Mouse (Mus musculus) heart, adult 8-10 months (tissue): Measurements from ENCODE around the gene Comt. TPM values are rescaled to one million over a fixed set of nuclear protein-coding genes. Genes with fewer than 3 reads are reported as not detected.
A peak's percentile ranks its signal among the peaks of the same experiment; 100 is the strongest.

Experiments
- DNase-seq: peaks from one replicate; pipeline ENCODE4 v3.0.0; 2022; ENCODE audit warnings: low spot score
- total RNA-seq, 4 experiments: library from RNA; stranded (reverse); gene quantifications; 2 replicates each; pipeline ENCODE4 v1.2.4; 2022

Comt gene
- total RNA-seq, 4 experiments from 2014 or later: 146 to 174 (median 157) TPM

DNA sequence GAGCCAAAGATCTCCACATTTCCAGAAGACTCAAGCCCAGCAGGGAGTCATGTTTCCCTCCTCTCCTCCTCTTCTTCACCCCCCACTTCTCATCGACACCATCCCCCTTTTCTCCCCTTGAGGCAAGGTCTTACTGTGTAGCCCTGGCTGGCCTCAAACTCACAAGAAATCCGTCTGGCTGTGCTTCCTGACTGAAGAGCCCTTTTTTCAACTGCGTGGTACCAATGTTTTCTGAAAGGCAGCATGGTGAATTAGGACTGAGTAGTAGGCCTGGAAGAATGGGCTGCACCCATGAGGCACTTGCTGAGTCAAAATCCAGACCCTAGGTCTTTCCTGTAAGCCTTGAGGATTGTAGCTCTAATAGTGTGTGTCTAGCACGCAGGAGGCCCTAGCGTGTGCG, 36.3 kb downstream of the Comt start:
- no peak for DNase-seq

GRCm38 (mm10) chr16:18388583-18389435, 37.8 kb downstream of the Comt start:
- DNase-seq: no peak

DNA sequence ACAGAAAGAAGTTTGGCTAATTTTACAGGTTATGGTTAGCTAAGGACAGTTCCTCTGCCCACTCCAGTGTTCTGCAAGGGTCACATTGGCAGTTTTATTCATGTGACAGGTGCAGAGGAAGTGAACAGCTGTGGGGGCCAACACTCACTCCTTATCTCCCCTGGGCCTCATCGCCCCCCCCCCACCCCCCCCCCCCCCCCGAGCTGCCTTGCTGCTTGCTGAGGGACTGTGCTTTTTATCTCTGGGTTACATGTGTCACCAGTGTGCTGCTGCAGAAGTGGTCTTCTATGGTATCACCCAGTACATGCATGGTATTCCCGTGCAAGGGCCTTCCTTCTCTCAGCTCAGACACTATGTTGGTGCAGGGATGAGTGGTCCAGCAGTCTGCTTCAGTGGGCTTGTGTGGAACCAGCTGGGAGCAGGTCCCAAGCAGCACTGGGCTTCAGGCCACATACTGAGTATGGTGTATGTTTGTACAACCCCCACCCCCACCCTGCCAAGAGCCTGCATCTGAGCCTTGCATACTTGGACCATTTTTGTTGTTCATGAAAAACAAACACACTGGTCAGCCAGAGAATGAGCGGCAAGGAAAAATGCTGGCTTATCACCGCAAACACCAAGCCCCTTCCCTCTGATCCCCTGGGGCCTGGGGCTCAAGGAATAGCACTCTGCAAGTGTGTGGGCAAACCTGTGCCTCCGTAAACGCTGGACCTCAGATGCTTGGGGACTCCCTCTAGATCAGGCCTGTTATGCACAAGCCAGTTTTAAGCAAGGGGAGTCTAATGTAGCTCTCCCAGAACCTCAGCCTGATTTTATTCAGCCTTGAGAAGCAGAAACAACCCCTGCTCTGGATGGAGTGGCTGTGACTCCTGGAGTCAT, 38.7 kb downstream of the Comt start:
- no peak for DNase-seq

GRCm38 (mm10) chr16:18386972-18387371, 39.7 kb downstream of the Comt start:
- DNase-seq: no peak

- DNase-seq: no peak
Measured at GRCm38 (mm10) chr16:18386451-18386850, 40.2 kb downstream of the Comt start.

DNA sequence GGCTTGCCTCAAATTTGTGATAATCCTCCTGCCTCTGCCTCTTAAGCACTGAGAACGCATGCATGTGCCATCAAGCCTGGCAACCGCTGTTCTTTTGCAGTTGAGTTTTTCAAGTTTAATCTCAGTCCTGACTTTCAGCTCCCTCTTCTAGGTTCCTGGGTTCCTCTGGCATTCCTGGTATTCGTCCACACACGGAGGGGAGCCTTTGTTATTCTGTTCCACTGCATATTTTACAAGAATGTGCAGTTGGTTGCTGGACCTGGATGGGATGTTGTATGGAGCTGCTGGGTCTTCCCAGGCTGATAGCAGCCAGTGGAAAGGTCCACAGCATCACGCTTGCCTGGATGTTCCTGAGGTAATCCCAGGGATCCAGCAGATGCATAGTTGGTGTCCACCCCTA, 41.2 kb downstream of the Comt start:
- DNase-seq: no peak

GRCm38 (mm10) chr16:18384659-18385058, 42.0 kb downstream of the Comt start:
- no peak for DNase-seq

- no peak for DNase-seq
Measured at GRCm38 (mm10) chr16:18384211-18384610, 42.4 kb downstream of the Comt start.

DNA sequence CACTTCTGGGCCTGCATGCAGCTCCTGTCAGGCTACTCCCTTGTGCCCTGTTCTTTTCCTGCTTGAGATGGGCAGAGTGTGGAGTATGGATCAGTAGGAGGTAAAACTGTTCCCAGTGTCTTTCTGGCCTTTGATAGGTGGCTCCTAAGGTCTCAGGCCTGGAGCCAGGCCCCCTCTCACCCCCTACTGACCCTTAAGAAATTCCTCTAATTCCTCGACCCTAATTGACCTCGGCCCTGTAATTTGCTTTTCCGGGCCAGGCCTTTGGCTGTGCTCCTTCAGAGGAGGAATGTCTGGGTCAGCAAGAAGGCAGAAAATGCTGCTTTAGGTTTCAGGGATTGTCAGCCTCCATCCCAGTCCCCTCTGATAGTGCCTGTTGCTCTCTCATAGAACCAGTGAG, 42.9 kb downstream of the Comt start:
- no peak for DNase-seq

GRCm38 (mm10) chr16:18383045-18383726, 43.5 kb downstream of the Comt start:
- peak; percentile 53 for DNase-seq

DNA sequence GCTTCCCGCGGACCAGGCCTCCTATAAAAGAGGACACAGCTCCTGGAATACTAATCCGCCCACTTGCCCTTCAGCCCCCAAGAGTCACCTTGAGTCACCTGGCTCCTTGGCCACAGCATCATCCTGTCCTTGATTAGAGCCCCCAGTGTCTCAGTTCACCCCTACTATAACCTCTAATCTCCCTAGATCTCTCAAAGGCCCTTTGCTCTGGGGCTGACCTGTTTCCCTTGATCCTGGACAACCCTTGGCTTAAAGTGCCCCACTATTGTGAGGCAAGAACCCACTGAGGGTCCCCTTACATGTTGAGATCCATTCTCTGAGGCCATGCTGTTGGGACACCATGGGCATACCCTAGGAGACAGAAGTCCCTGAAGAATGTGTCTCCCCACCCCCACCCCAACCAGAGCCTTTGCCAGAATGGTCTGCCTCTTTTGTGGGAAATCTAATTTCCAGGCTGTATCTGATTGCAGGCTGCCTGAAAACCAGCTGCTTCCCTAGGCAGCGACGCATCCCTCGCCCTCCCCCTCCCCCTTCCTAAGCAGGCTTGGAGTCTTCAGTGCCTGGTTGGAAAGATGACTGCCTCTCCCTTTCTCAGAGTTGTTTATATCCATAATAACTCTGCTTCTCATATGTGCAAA, 44.9 kb downstream of the Comt start:
- DNase-seq: no peak

DNA sequence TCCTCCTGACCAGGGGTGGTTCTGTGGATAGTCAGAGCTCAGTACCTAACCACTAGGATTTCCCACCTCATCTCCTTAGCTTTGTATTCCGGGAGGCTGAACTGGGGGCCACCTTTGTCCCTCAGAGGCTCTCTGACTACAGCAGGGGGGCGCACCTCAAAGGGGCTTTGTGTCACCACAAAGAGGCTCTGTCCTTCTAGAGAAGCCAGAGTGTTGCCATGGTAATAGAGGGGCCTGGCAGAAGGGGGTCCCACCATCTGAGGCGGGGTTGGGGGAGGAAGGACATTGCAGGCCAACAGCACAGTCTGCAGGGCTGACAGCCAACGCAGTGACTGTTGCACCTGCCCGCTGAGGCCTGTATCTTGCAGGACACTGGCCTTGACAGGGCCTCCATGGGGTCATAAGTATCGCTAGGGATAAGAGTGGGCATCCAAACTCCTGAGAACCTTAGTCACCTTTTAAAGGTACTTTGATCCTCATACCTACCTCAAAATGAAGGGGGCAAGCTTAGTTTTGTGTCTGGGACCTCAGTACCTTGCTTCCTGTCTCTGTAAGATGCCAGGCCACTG, 46.1 kb downstream of the Comt start:
- DNase-seq: no peak

DNA sequence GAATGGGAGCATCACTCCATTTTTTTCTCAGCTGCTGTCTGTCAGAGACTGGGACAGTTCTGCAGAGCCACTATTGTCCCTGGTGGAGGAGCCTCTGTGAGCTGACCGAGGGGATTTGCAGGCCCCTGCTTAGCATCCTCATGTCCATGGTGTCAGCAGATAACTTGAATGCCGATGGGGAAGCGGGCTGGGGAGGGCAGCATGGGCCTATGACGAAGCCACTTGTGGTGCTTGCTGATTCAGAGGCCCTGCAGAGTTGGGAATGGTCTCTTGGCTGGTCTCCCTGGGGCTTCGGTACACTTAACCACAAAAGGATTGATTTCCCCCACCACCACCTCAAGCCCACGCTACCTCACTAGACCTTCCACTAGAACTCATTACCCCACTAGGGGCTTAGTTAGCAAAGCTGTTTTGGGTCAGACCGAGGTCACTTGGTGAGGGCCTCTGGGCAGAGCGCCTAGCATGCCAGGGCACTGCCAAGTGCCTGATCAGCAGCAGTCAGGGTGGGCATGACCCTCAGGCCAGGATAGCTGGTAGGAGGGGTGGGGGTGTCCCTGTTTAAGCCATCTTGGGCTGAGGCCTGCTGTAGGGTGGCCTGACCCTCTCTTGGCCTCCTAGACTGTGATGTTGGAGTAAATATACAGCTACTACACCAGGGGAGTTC, 47.2 kb downstream of the Comt start:
- DNase-seq: no peak

DNA sequence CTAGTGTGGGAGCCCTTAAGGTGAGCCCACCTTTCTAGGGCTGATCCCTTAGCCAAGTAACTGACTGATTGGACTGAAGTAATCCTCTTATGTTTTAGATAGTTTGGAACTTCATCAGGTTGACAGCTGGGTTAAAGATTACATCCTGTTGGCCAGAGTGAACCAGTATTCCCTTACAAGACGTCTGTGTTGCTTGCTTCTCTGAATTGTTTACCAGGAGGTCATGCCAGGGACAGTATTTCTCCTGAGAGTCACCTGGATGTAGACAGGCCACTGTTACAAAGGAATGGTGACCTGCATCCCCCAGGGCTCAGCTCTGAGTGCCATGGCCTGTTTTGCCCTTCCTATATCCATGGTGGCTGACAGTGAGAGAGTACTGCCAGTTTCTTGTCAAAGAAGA, 48.2 kb downstream of the Comt start:
- DNase-seq: no peak

DNA sequence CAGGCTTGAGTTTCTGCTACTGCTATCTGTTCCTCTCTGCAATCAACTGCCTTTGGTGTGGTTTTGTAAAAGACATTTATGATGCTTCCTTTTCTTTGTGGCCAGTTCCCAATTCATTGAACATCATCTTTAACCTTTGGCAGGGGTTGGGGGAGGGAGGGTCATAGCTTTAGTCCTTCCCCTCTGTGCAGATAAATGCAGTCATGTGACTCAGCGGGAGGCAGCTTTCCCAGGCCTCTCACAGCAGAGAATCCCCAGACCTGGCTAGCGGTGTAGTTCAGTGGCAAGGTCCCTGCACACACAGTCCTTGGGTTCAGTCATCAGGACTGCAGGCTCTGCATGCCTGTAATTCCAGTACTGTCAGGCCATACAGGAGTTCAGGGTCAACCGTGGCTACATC, 49.4 kb downstream of the Comt start:
- no peak for DNase-seq

- no peak for DNase-seq
Measured at GRCm38 (mm10) chr16:18376297-18376954, 50.2 kb downstream of the Comt start.

- no peak for DNase-seq
Measured at GRCm38 (mm10) chr16:18373632-18374031, 53.0 kb downstream of the Comt start.

DNA sequence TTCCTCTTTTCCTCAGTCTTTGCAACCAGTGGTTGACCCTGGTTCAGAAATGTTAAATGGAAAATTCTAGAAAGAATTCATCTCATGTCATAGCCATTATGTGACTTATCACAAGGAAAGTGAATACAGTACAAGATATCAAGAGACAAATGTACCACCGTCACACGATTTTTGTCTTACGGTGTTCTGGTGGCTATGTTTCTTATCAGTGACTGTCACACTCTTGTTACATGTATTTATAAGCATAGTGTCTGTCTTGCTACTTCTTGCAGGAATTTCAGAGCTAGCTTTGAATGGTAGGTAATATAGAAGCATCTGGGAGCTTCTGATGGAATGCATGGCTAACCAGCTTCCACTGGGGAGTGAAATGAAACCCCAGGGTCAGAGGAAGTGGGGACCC, 56.5 kb downstream of the Comt start:
- no peak for DNase-seq

GRCm38 (mm10) chr16:18366849-18367248, 59.8 kb downstream of the Comt start:
- DNase-seq: no peak

DNA sequence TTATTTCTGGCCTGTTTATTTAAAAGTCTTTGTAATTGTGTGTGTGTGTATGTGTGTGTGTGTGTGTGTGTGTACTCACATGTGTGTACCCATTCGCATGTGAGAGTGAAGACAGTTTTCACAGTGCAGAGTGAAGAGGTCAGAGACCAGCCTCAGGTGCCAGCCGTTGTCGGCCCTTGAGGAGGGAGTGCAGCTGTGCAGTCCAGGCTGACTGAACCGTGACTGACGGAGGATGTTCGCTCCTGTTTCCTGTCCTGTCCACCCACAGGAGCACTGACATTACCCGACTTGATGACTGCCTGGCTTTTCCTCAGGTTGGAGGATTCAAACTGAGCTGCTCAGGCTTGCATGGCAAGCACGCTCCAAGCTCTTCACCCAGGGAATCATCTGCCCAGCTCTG, 63.7 kb downstream of the Comt start:
- DNase-seq: no peak
